Mouse (Mus musculus): ENCODE measurements at regions not wholly inside any gene's neighbourhood (a gene's known extent, or its start where the extent isn't known, plus 50 kb on each side); places are given as distances from the start of the nearest gene placed in this dataset.

DNA sequence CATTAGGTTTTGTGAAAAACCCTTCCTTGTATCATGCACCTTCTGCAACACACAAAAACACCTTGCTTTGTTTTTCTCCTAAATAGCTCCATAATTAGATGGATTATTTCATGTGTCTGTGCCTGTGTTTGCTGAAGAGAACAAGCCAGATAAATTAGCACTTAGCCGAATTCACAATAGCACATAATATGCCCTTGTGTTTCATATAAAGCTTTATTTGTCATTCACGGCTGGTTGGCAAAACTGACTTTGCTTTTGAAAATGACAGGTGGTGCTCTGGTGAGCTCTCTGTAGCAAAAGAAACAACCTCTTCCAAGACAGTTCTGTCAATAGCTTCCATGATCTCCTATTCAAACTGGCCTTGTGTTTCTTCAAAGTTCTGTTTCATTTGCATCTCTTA, 551.2 kb upstream of the Itga1 start:
- H3K27me3 ChIP-seq (ENCODE audit: control insufficient read depth, insufficient read depth, low read length): no peaks in the 10 kb centered on the region
- H3K9me3 ChIP-seq (ENCODE audit: control insufficient read depth, low read depth, low read length): no peaks in the 10 kb centered on the region
- WGBS: 71% methylated on average over 2 of the region's 2 CpGs
- H3K4me1 ChIP-seq (ENCODE audit: control insufficient read depth, insufficient read depth, low read length): no peaks in the 10 kb centered on the region
- no peaks in the 10 kb centered on the region for H3K36me3 ChIP-seq (ENCODE audit: control insufficient read depth, insufficient read depth, low read length)
- no peak overlapping the region for H3K4me2 ChIP-seq (replicated peaks; ENCODE audit: low read depth, low read length)
- no peak overlapping the region for H3K9ac ChIP-seq (replicated peaks; ENCODE audit: low read depth, low read length)
- no peak for ATAC-seq (ENCODE audit: insufficient number of reproducible peaks, insufficient read depth, low FRiP score, low read depth)
- no peak overlapping the region for H3K27ac ChIP-seq (ENCODE audit: low read length)
- H3K4me3 ChIP-seq (ENCODE audit: low read depth, low read length): no peak overlapping the region

GRCm38 (mm10) chr13:115652352-115652751, 550.6 kb upstream of the Itga1 start:
- no peaks in the 10 kb centered on the region for H3K27me3 ChIP-seq (ENCODE audit: control insufficient read depth, insufficient read depth, low read length)
- H3K4me1 ChIP-seq (ENCODE audit: control insufficient read depth, insufficient read depth, low read length): no peaks in the 10 kb centered on the region
- H3K27ac ChIP-seq (ENCODE audit: low read length): no peak overlapping the region
- H3K9me3 ChIP-seq (ENCODE audit: control insufficient read depth, low read depth, low read length): no peaks in the 10 kb centered on the region
- no peak overlapping the region for H3K4me3 ChIP-seq (ENCODE audit: low read depth, low read length)
- H3K4me2 ChIP-seq (replicated peaks; ENCODE audit: low read depth, low read length): no peak overlapping the region
- H3K9ac ChIP-seq (replicated peaks; ENCODE audit: low read depth, low read length): no peak overlapping the region
- H3K36me3 ChIP-seq (ENCODE audit: control insufficient read depth, insufficient read depth, low read length): no peaks in the 10 kb centered on the region
- no peak for ATAC-seq (ENCODE audit: insufficient number of reproducible peaks, insufficient read depth, low FRiP score, low read depth)
- WGBS: 46% methylated on average over 1 of the region's 1 CpGs

- no peaks in the 10 kb centered on the region for H3K4me1 ChIP-seq (ENCODE audit: control insufficient read depth, insufficient read depth, low read length)
- ATAC-seq (ENCODE audit: insufficient number of reproducible peaks, insufficient read depth, low FRiP score, low read depth): no peak
- no peaks in the 10 kb centered on the region for H3K27me3 ChIP-seq (ENCODE audit: control insufficient read depth, insufficient read depth, low read length)
- H3K36me3 ChIP-seq (ENCODE audit: control insufficient read depth, insufficient read depth, low read length): no peaks in the 10 kb centered on the region
- H3K27ac ChIP-seq (ENCODE audit: low read length): no peak overlapping the region
- no peak overlapping the region for H3K4me3 ChIP-seq (ENCODE audit: low read depth, low read length)
- no peak overlapping the region for H3K4me2 ChIP-seq (replicated peaks; ENCODE audit: low read depth, low read length)
- H3K9ac ChIP-seq (replicated peaks; ENCODE audit: low read depth, low read length): no peak overlapping the region
- no peaks in the 10 kb centered on the region for H3K9me3 ChIP-seq (ENCODE audit: control insufficient read depth, low read depth, low read length)
- 85% methylated on average over 10 of the region's 10 CpGs for WGBS
Observed at GRCm38 (mm10) chr13:115631410-115632105, 529.8 kb upstream of the Itga1 start.

DNA sequence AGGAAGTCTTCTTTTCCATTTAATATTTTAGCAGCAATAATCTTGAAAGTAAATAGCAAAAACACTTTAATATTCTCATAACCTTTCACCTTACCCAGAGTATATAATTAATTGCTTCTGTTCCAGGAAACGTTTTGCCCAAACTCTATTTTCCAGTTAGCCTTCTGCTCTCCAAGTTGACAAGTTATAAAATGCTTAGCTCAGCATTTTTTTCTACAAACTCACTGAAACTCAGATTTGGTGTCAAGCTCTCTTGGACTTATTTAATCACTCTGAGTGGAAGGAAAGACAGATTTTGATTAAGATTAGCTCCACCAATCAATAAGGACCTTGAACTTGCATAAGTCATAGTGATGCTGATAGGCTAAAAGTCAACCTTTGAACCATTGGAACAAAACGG, 528.8 kb upstream of the Itga1 start:
- Histone ChIP-seq H3K36me3 (ENCODE audit: control insufficient read depth, insufficient read depth, low read length) (no peaks in the 10 kb centered on the region), H3K4me1 (ENCODE audit: control insufficient read depth, insufficient read depth, low read length) (no peaks in the 10 kb centered on the region), H3K27ac (ENCODE audit: low read length) (no peak overlapping the region), H3K27me3 (ENCODE audit: control insufficient read depth, insufficient read depth, low read length) (no peaks in the 10 kb centered on the region), H3K9ac (replicated peaks; ENCODE audit: low read depth, low read length) (no peak overlapping the region), H3K9me3 (ENCODE audit: control insufficient read depth, low read depth, low read length) (no peaks in the 10 kb centered on the region), H3K4me2 (replicated peaks; ENCODE audit: low read depth, low read length) (no peak overlapping the region), H3K4me3 (ENCODE audit: low read depth, low read length) (no peak overlapping the region)
- 54% methylated on average over 2 of the region's 2 CpGs for WGBS
- no peak for ATAC-seq (ENCODE audit: insufficient number of reproducible peaks, insufficient read depth, low FRiP score, low read depth)

DNA sequence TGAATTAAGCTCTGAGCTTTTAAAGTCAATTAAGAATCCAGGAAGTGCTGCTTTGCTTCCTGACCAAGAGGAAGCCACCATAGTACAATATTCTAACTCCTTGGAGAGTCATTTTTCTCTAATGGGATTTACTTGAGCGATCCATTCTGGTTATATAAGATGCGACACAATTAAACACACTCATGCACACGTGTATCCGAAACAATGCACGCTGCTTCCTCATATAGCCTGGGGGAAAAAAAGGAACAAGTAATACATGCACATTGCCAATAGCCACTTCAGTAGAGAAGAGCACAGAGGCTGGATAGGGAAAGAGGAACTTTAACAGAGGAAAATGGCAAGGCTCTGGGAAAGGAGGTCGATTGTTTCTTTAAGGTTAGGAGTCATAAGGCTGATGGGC, 511.4 kb upstream of the Itga1 start:
- 85% methylated on average over 6 of the region's 6 CpGs for WGBS
- ATAC-seq (ENCODE audit: insufficient number of reproducible peaks, insufficient read depth, low FRiP score, low read depth): no peak

DNA sequence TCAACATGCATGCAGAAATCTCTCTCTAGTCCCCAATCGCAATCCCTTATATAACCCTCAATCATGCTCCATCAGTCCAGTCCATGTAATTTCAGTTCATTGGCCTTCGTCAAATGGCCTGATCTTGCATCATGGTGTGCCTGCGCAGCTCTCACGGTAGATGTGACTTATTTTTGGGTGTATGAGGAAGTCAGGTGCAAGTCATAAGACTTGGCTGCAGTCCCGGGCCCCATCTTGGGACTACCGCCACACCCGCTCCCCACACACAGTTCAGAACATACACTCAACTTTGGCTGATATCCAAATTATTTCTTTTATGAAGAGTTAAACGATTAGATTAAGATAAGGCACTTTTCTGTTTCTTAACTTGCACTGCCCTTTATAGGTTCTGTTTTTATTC, 504.7 kb upstream of the Itga1 start:
- no peak overlapping the region for H3K9ac ChIP-seq (replicated peaks; ENCODE audit: low read depth, low read length)
- no peaks in the 10 kb centered on the region for H3K36me3 ChIP-seq (ENCODE audit: control insufficient read depth, insufficient read depth, low read length)
- WGBS: 87% methylated on average over 8 of the region's 8 CpGs
- H3K27me3 ChIP-seq (ENCODE audit: control insufficient read depth, insufficient read depth, low read length): no peaks in the 10 kb centered on the region
- ATAC-seq (ENCODE audit: insufficient number of reproducible peaks, insufficient read depth, low FRiP score, low read depth): no peak
- H3K4me2 ChIP-seq (replicated peaks; ENCODE audit: low read depth, low read length): no peak overlapping the region
- no peaks in the 10 kb centered on the region for H3K4me1 ChIP-seq (ENCODE audit: control insufficient read depth, insufficient read depth, low read length)
- no peaks in the 10 kb centered on the region for H3K9me3 ChIP-seq (ENCODE audit: control insufficient read depth, low read depth, low read length)
- no peak overlapping the region for H3K4me3 ChIP-seq (ENCODE audit: low read depth, low read length)
- H3K27ac ChIP-seq (ENCODE audit: low read length): no peak overlapping the region

More for the DNA sequence above, 511.4 kb upstream of the Itga1 start:
- Histone ChIP-seq H3K27me3 (ENCODE audit: control insufficient read depth, insufficient read depth, low read length) (no peaks in the 10 kb centered on the region), H3K27ac (ENCODE audit: low read length) (no peak overlapping the region), H3K4me1 (ENCODE audit: control insufficient read depth, insufficient read depth, low read length) (no peaks in the 10 kb centered on the region), H3K9me3 (ENCODE audit: control insufficient read depth, low read depth, low read length) (no peaks in the 10 kb centered on the region), H3K4me3 (ENCODE audit: low read depth, low read length) (no peak overlapping the region), H3K9ac (replicated peaks; ENCODE audit: low read depth, low read length) (no peak overlapping the region), H3K36me3 (ENCODE audit: control insufficient read depth, insufficient read depth, low read length) (no peaks in the 10 kb centered on the region), H3K4me2 (replicated peaks; ENCODE audit: low read depth, low read length) (no peak overlapping the region)

GRCm38 (mm10) chr13:115595126-115595671, 493.4 kb upstream of the Itga1 start:
- ATAC-seq (ENCODE audit: insufficient number of reproducible peaks, insufficient read depth, low FRiP score, low read depth): peak; percentile 79
- no peak overlapping the region for H3K27ac ChIP-seq (ENCODE audit: low read length)
- H3K27me3 ChIP-seq (ENCODE audit: control insufficient read depth, insufficient read depth, low read length): no peaks in the 10 kb centered on the region
- 50% methylated on average over 5 of the region's 5 CpGs for WGBS
- no peaks in the 10 kb centered on the region for H3K36me3 ChIP-seq (ENCODE audit: control insufficient read depth, insufficient read depth, low read length)
- no peaks in the 10 kb centered on the region; the same call in 1 of the 2 replicates for H3K9me3 ChIP-seq (ENCODE audit: control insufficient read depth, low read depth, low read length)
- H3K4me2 ChIP-seq (replicated peaks; ENCODE audit: low read depth, low read length): no peak overlapping the region
- no peak overlapping the region for H3K9ac ChIP-seq (replicated peaks; ENCODE audit: low read depth, low read length)
- H3K4me1 ChIP-seq (ENCODE audit: control insufficient read depth, insufficient read depth, low read length): no peaks in the 10 kb centered on the region
- no peak overlapping the region for H3K4me3 ChIP-seq (ENCODE audit: low read depth, low read length)

DNA sequence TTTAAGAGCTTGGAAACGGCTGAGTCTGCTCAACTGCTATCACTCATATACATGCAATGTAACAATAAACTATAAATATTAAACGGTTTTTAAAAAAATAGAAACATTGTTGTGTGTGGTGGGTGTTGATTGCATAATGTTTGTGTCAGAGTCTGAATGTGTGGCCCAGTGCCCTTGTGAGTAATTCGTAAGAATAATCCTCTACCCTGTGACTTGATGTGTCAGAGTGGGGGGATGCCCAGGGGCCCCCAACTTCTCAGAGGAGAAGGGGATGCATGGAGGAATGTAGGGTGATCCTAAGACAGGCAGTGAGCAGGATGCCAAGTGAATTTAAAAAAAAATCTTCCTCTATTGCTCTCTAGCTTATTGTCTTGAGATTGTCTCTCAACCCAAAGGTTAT, 474.2 kb upstream of the Itga1 start:
- no peak for ATAC-seq (ENCODE audit: insufficient number of reproducible peaks, insufficient read depth, low FRiP score, low read depth)
- Histone ChIP-seq H3K9ac (replicated peaks; ENCODE audit: low read depth, low read length) (no peak overlapping the region), H3K4me2 (replicated peaks; ENCODE audit: low read depth, low read length) (no peak overlapping the region), H3K4me1 (ENCODE audit: control insufficient read depth, insufficient read depth, low read length) (no peaks in the 10 kb centered on the region), H3K9me3 (ENCODE audit: control insufficient read depth, low read depth, low read length) (no peaks in the 10 kb centered on the region), H3K27ac (ENCODE audit: low read length) (no peak overlapping the region), H3K36me3 (ENCODE audit: control insufficient read depth, insufficient read depth, low read length) (no peaks in the 10 kb centered on the region), H3K4me3 (ENCODE audit: low read depth, low read length) (no peak overlapping the region), H3K27me3 (ENCODE audit: control insufficient read depth, insufficient read depth, low read length) (no peaks in the 10 kb centered on the region)
- 75% methylated on average over 3 of the region's 3 CpGs for WGBS
